Mouse (Mus musculus) testis, postnatal 14 days (tissue): ENCODE measurements around the gene Hspb1.

ENCODE experiments used
- DNase-seq: peaks from one replicate; pipeline ENCODE4 v3.0.0; 2021; ENCODE audit warnings: low spot score

Hspb1 gene

DNA sequence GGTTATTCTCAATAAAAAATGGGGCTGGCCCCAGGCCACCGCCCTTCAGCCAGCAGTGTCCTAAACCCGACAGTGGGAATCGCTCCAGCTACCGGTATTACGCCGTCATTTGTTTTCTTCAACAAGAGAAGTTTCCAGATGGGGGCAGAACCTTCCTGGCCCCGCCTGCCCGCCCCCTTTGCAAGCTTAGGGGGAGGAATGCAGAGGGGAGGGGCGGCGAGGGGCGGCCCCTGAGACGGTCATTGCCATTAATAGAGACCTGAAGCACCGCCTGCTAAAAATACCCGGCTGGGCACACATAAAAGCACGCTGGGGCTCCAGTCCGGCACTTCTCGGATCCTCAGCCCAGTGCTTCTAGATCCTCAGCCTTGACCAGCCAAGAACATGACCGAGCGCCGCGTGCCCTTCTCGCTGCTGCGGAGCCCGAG, at the start of gene Hspb1:
Gene Hspb1 (plus strand): TSS at position 245 of the 428 bp plus-strand sequence.
- DNase-seq = peak; percentile 77

DNA sequence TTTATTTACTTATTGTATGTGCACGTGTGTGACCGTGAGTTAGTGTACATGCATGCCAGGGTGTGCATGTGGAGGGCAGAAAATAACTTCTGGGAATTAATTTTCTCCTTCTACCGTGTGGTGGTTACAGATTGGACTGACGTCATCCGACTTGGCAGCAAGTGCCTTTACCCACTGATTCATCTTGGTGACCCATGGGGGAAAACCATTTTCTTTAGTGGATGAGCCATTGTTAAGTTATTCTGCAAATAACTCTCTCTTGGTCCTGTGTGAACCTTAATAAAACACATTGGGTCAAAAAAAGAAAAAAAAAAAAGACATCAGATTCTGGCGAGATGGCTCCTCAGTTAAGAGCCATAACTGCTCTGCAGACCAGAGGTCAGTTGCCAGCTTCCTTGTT, 46.1 kb upstream of the Hspb1 start:
- no peak for DNase-seq

DNA sequence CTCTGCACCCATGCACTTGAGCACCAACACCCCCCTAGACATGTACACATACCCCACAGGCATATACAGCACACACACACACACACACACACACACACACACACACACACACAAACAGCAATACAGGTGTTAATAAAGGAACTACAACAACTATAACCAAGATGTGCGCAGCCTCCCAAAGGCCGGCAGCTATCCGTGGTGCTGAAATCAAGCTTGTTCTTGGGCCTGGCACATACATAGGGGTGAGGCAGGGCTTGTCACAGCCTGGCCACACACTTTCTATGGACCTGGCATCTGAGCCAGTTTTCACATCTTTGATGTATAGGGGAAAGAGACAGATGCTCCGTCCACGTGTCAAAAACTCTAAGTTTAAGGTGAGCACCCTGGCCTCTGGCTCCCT, 44.3 kb upstream of the Hspb1 start:
- DNase-seq = no peak

DNA sequence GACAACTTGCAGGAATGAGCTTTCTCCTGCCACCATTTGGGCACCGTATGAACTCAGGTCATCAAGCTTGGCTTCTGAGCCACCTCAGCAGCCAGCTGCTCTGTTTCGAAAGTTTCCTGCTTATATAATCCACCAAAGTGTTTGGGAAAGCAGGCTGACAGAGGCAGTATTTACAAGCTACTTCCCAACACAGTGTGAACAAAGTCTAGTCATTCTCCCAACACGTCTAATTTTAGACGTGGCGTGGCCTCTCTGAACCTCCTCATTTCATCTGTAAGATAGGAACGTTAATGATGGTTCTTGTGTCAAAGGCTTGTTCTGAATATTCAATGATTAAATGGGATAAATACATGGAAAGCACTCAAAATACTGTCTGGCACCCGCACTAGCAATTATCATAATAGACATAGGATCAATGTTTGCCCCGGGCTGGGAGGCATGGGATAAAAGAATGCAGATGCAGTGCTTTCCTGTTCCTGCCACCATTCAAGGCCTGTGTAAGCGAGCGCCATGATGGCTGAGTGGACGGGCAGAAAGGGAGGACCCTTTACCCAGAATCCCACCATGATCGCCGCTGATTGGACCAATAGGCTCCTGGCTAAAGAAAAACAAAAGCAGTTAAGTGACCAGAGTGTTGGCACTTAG, 41.9 kb upstream of the Hspb1 start:
- DNase-seq = no peak

DNA sequence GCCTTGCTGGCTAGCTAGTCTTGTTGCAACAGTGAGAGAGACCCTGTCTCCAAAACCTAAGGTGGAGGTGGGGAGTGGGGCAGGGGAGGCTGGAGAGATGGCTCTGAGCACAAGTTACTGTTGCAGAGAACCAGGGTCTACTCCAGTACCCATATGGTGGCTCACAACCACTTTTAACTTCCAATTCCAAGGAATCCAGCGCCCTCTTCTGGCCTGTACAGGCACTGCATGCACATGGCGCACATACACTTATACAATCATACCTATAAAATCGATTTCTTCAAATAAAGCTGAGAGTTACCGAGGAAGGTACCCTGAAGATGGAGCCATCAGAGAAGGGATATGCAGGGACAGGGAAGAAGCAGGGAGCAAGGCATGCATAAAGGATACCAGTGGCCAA, 40.3 kb upstream of the Hspb1 start:
- DNase-seq = no peak

DNA sequence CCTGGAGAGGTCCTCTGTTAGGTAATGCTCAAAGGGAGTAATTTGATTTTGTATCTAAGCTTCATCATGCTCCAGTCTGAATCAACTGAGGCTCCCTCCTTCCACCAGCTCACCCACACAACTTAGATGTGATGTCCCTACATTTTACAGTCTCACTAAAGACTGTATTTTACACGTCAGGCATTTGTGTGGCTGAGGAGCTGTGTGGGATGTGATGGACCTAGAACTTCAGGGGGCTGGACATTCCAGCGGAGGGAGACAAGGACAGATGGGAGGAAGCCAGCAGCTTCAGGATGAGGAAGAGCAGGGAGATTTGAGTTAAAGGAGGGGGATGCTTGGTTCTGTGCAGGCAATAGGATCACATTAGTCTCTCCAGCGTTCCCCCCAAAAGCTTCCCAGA, 39.8 kb upstream of the Hspb1 start:
- no peak for DNase-seq

DNA sequence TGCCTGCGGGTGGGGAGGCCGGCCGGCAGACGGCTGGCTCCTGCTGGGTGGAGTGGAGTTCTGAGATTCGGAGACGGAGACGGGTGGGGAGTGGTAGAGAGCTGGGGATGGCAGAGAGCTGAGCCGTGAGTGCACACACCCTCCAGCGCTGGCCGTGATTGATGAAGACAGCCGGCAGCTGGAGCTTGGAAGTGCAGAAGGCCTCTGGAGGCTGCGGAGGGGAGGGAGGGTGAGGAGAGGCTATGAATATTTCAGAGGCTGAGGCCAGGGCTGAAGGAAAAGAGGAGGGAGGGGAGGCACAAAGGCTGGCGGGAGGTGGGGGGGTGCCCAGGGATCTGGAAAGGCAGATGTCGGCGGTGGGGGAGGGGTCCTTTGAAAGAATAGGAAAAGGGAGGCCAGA, 36.7 kb upstream of the Hspb1 start:
- no peak for DNase-seq

DNA sequence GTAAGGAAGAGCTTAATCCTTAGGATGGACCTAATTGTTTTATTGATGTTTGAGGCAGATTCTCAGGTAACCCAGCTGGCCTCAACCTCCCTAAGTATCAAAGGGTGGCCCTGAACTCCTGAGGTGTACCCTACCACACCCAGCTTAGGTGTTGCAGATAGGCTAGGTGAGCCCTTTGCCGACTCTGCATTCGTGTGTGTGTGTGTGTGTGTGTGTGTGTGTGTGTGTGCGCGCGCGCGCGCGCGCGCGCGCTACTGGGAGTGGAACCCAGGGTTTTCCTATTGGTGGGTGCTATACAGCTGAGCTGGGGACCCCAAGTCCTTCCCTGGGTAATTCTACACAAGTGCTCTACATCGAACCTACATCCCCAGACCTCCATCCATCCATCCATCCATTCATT, 36.2 kb upstream of the Hspb1 start:
- no peak for DNase-seq

DNA sequence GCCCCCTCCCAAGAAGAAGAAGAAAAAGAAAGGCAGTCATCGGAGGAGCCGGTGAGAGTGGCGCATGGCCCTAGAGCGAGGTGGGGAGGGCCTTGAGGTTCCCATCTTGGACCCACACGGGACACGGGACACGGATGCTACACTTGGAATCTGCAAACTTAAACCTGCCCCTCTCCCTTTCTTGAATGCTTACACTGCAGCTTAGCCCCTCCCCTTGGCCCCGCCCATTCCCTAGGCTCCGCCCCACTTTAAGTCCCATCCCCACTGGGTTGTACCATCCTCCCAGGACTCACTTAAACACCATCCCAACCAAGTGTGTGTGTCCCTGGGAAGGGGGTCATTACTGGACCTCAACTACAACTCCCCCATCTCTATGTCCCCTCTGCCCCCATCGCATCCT, 35.3 kb upstream of the Hspb1 start:
- DNase-seq = no peak

DNA sequence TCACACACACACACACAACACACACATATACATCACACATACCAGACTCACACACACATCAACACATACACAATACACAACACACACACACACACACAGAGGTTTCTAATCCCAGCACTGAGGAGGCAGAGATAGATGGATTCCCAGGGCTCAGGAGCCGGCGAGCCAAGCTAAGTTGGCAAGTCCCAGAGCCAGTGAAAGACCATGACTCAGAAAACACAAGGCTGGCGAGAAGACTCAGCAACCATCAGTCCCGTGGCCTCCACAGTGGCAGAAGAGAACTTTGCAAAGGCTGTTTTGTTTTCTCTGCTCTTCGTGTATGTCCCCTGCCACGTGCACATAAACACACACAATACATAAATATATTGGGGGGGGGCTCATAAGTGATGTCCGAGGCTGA, 34.0 kb upstream of the Hspb1 start:
- no peak for DNase-seq

DNA sequence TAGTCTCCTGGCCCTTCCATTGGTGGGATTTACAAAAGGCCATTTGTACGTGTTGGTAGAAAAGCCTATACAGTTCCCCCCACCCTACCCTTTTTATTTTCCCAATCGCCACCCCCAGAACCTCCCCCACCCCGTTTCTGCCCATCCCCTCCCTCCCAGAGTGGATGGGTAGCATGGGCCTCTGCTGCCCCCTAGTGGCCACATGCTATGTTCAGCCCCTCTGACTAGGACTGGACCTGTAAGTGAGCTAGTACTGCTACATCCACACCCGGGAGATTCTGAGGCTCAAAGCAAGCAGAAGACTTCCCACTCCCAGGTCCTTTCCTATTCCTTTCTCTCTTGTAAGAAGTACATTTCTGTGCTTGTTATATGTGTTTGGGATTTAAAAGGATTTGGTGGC, 32.6 kb upstream of the Hspb1 start:
- DNase-seq = peak; percentile 53

DNA sequence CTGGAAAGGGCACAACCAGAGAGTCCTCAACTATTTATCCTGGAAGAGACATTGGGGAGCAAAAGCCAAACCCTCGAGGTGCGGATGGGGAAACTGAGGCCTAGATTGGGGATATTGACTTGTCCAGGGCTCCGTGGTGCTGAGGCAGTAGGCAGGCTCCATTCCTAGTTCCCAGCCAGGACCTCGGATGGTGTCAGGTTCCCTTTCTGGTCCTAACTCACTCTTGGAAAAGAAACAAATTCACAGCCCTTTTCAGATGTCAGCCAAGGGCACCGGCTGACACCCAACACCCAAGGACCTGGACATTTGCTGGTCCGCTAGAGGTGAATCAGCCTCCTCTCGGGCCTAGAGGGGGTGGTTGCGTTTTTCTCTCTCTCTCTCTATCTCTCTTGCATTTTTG, 21.1 kb upstream of the Hspb1 start:
- DNase-seq = no peak

DNA sequence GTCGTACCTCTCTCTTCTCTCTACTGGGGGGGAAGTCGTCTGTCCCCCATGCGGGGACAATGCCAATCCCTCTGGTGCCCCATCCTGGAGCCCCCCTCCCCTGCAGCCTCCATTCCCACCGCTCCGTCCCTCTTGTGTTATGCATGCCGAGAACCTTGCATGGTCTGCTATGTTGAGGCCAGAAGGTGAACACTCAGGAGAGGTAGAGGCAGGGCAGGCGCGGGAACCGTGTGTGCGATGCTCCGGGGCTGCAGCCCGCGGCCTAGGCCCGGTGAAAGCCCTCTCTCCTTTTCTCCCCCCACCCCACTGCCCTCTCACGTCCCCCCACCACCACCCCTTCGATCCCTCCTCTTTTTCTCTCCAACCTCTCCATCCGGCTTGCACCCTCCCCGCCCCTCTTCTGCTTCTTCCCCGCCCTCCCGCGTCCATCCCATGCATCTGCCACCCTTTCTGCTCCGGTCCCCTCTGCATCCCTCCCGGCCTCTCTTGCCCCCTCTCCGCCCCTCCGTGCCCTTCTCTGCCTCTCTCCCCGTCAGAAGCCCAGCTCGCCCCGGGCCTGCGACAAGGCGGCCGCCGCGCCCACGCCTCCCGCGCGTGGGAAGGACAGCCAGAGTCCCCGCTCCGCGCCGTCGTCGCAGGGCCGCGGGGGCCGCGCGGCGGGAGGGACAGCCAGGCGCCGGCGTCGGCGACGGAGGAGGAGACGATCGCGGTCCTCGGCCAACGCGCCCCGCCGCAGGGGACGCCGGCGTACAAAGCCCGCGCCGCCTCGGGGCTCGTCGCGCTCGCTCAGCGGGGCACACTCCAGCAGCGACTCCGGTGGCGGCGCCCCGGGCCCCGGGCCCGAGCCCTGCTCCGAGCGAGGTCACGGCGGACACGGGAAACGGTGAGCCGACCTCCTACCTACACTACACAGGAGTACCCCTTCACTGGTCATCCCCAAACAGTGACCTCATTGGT, 19.8 kb upstream of the Hspb1 start:
- no peak for DNase-seq

DNA sequence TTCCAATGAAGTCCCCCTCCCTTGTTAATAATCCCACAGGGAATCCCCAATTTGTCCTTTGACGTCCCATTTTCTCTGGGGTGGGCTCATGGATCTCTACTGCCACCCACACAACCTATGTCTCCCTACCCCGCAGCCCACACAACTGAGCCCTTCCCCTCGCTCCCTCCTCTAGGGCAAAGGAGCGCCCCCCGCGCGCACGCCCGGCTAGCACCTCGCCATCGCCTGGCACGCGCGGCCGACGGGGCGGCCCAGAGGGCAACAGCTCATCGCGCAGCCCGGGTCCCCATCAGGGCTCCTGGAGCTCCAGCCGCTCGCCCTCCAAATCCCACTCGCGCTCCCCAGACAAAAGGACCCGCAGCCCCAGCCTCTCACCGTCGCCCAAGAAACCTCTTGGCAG, 19.1 kb upstream of the Hspb1 start:
- no peak for DNase-seq

DNA sequence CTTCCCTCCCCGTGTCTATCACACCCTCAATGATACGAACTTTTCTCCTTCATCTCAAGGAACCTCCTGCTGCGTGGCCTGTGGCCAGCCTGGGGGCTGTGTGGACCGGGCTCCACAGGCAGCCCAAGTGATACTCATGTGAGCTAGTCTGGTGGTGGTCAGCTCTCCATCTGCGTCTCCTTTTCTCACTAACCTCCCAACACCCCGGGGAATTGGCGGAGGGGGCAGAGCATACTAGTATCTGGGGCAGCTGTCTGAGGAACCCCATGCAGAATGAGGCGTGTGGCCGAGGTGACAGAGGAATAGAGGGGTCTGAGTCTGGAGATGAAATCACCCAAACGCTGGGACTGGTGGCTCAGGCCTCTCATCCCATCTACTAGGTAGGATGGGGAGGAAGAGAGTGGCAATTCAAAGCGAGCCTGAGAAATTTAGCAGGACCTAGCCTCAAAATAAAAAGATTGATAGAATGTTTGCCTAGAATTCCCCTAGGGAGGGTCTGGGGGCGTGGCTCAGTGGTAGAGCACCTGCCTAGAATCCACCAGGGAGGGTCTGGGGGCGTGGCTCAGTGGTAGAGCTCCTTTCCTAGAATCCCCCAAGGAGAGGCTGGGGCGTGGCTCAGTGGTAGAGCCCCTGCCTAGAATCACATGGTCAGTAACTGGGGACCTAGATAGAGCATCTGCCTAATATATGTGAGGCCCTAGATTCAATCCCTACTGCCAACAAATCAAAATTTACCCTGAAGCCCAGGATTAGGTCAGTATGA, 17.9 kb upstream of the Hspb1 start:
- no peak for DNase-seq

DNA sequence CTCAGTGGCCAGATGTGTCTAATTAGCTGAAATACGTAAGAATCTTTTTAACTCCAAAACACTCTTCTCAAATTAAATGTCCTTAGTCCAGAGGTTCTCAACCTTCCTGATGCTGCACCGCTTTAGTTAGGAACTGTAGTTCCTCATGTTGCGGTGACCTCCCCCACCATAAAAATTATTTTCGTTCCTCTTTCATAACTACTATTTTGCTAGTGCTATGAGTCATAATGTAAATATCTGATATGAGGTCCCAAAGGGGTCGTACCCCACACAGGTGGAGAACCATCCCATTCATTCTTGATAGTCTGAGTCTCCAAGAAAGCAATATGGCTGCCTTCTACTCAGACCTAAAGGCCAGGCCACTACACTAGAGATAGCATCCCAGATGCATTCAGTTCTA, 17.2 kb upstream of the Hspb1 start:
- DNase-seq = no peak

DNA sequence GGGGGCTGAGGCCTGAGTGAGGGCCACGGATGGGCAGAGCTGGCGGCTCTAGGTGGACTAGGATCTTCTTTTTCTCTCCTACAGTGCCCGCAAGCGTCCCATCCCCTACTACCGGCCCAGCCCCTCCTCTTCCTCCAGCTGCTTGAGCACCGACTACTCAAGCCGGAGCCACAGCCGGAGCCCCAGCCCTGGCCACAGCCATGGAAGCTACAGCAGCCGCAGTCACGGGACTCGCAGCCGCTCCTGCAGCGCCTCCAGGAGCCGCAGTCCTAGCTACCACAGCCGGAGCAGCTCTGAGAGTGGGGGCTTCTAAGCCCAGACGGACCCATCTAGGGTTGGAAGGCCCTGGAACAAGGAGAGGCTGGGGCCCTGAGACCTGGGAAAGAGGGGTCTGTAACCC, 14.7 kb upstream of the Hspb1 start:
- no peak for DNase-seq

DNA sequence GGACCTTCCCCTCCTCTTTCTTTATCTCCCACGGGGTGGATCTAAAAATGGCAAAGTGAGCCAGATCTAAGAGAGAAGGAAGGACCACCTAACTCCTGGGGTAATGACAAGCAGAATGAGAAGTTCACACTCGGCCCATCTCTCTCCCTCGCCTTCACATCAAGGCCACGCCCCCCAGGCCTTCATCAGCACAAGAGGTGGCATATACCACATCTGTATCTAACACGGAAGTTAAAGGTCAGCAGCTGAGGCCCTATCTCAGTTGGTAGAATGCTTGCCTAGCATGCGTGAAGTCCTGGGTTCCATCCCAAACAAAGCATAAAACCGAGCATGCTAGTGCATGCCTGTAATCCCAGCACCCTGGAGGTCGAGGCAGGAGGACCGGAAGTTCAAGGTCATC, 14.0 kb upstream of the Hspb1 start:
- no peak for DNase-seq

DNA sequence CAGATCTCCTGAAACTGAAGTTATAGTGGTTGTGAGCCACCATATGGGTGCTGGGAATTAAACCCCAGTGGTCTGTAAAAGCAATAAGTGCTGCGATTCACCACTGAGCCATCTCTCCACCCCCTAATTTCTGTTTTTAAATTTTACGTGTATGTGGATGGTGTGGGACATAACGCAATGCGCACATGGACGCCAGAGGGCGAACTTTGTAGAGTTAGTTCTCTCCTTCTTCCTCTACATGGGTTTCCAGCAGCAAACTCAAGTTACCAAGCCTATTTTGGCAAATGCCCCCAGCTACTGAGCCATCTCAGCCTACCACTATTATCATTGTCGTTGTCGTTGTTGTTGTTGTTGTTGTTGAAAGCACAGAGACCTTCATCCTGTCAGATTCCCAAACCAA, 10.5 kb upstream of the Hspb1 start:
- no peak for DNase-seq

DNA sequence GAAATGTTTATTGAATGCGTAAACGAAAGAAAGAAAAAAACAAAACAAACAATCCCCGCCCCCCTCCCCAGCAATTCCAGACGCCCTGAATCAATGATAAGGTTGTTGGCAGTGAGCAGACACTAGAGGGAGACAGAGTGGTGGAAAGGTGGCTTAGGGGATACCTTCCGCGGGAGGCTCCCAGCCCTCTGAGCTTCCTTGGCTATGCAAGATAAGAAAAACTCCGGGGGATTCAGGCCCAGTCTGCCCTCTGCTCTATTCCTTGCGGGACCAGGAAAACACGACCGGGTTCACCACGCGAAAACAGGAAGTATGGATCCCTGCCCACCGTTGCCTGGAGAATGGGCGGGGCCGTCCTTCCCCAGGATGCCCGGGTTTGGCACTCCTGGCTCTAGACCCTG, 9.9 kb upstream of the Hspb1 start:
- no peak for DNase-seq

DNA sequence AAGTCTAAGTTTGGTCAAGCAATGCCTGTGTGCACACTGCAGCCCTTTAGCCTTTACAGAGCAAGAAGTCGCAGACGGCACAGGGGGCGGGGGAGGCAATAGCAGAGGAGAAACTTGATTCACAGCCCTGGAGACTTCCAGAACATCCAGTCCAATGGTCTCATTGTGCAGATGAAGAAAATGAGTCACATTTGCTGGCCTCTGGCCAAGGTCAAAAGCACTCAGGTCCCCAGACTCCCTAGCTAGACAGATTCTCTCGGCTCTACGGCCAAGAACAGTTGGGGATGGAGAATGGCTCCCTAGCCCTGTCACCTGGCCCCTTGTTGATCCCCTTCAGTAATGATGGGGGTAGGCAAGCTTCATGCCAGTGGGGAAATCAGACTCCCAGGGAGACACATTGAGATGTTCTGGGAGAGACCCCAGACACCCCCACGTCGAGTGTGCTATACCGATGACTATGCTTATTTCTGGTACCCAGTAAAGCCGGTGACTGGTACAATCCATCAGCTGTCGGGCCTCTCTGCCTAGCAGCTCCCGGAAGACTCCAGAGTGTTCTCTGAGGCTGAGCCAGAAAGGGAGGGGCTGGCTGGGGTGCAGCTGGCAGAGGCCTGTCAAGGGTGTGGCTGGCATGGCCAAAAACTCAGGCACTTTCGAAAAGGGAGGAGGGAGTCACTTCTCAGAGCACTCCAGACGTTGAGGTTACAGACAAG, 8.1 kb upstream of the Hspb1 start:
- peak; percentile 79 for DNase-seq

DNA sequence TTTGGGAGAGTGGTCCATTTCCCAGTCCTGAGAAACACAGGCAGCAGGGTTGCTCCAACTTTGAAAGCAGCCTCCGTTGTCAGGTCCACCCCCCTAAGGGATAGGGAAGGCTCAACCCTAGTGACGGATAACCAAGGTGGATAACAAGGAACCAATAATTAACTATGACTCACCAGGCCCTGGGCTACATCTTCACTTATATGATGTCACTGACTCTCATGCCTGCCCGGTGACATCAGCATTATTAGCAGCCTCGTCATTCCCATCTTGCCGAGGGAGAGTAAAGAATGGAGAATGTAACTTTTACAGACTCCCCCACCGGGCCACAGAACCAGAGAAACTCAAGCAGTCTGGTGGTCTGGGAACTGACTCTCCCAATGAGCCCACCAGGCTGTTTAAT, 3.1 kb upstream of the Hspb1 start:
- DNase-seq = no peak
